Mouse (Mus musculus): ENCODE results near the gene Mrgprd.

GRCm38 (mm10) chr7:145289302-145289701, 25.3 kb upstream of the Mrgprd start:
- no peak for TF ChIP-seq POLR2AphosphoS2 (IDR thresholded peaks at IDR 0.05; ENCODE audit: insufficient read length, low read depth)
- TF ChIP-seq POLR2A (IDR thresholded peaks at IDR 0.05; ENCODE audit: insufficient read length, low read depth) = no peak
- no peak for TF ChIP-seq REST (IDR thresholded peaks at IDR 0.05; ENCODE audit: insufficient read depth, insufficient read length)
- TF ChIP-seq E2F4 (IDR thresholded peaks at IDR 0.05; ENCODE audit: insufficient read depth) = no peak
- TF ChIP-seq TCF12 (IDR thresholded peaks at IDR 0.05; ENCODE audit: insufficient read depth, poor library complexity, severe bottlenecking) = no peak
- no peak for TF ChIP-seq MAX (IDR thresholded peaks at IDR 0.05; ENCODE audit: low read depth)
- no peak for TF ChIP-seq MYOD1 (IDR thresholded peaks at IDR 0.05; ENCODE audit: control insufficient read depth in 1 of 3, insufficient read length in 2 of 3, low read depth in 2 of 3)
- TF ChIP-seq TCF3 (IDR thresholded peaks at IDR 0.05; ENCODE audit: insufficient read length, low read depth) = no peak

Data from myocyte (in vitro differentiated cells).